Mouse (Mus musculus): Measurements from ENCODE around the gene Nsa2.

DNA sequence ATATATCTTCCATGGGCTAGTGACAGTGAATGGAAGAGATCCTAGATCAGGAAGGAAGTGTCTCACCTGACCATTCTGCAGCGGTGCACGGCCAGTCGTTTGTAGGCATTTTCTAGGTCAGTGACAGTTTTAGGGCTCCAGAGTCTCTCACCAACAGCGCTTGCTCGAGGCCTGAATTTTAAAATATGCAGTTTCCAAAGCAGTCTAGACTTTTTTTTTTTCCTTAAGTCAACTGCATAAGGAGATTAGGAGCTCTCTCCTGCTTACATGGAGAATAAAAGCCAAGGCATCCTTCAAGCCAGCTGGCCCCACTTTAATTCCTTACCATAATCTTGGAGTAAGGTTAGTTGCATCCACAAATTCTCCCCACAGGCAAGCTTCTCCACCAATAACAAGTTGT is 39.0 kb upstream of the Nsa2 start:
- TF ChIP-seq CTCF (IDR thresholded peaks at IDR 0.05; ENCODE audit: low read depth, low read length) (no peak), GATA2 (IDR thresholded peaks at IDR 0.05; ENCODE audit: borderline replicate concordance, low read depth, low read length) (no peak), GATA1 (IDR thresholded peaks at IDR 0.05; ENCODE audit: borderline replicate concordance, low read length) (no peak), POLR2AphosphoS5 (IDR thresholded peaks at IDR 0.05; ENCODE audit: insufficient replicate concordance, low read depth, low read length) (no peak), TAL1 (conservative IDR thresholded peaks at IDR 0.05; ENCODE audit: low read depth, low read length) (no peak)

Data from G1E (cell line).